Mouse (Mus musculus): ENCODE results near the gene Olfr624. TPM values are rescaled to one million over a fixed set of nuclear protein-coding genes. Genes with fewer than 3 reads are reported as not detected.

Gene Olfr624
- polyA plus RNA-seq, 2 experiments: 0.01 TPM; not detected in 1

- no peak for ATAC-seq (ENCODE audit: insufficient read depth)
- H3K9me3 ChIP-seq (ENCODE audit: control insufficient read depth, low read length): no peaks in the 10 kb centered on the region
Measured at GRCm38 (mm10) chr7:103682420-103682819, 11.4 kb upstream of the Olfr624 start, which contains the start of gene Olfr625-ps1. Olfr625-ps1 (plus strand) TSS chr7:103682720.

GRCm38 (mm10) chr7:103663598-103663997 is 7.4 kb downstream of the Olfr624 start, which contains the start of gene Olfr623:
Olfr623 (minus strand) TSS chr7:103663698.
- no peaks in the 10 kb centered on the region for H3K4me1 ChIP-seq (replicated peaks; ENCODE audit: control insufficient read depth in 2 of 2, insufficient read depth in 2 of 2, low read length in 1 of 2)
- no peak within 1 kb of the TSS for H3K4me2 ChIP-seq (ENCODE audit: low read depth)
- ATAC-seq (ENCODE audit: insufficient read depth) (no peak), DNase-seq (ENCODE audit: low read depth in 3 of 3, low spot score in 3 of 3) (no peak)
- H3K4me3 ChIP-seq (ENCODE audit: insufficient read depth in 1 of 2, low read depth in 2 of 2, low read length in 2 of 2): no peak within 1 kb of the TSS
- no peak within 1 kb of the TSS for H3K27ac ChIP-seq
- no peak within 1 kb of the TSS for H3K9ac ChIP-seq (replicated peaks)
- H3K27me3 ChIP-seq (ENCODE audit: control insufficient read depth, insufficient read depth, low read length): no peaks in the 10 kb centered on the region
- no peaks in the 10 kb centered on the region for H3K9me3 ChIP-seq (ENCODE audit: control insufficient read depth, low read length)
- no peaks in the 10 kb centered on the region for H3K36me3 ChIP-seq (replicated peaks; ENCODE audit: control insufficient read depth, insufficient read depth, low read depth)
- no peak for TF ChIP-seq CTCF (IDR thresholded peaks at IDR 0.05; ENCODE audit: low read depth)
- TF ChIP-seq EP300 (IDR thresholded peaks at IDR 0.05; ENCODE audit: low read depth): no peak

More at GRCm38 (mm10) chr7:103682420-103682819, 11.4 kb upstream of the Olfr624 start, which contains the start of gene Olfr625-ps1:
- TF ChIP-seq CTCF (IDR thresholded peaks at IDR 0.05; ENCODE audit: low read depth) (no peak), EP300 (IDR thresholded peaks at IDR 0.05; ENCODE audit: low read depth) (no peak)
- Histone ChIP-seq H3K36me3 (replicated peaks; ENCODE audit: control insufficient read depth, insufficient read depth, low read depth) (no peaks in the 10 kb centered on the region), H3K4me3 (ENCODE audit: insufficient read depth in 1 of 2, low read depth in 2 of 2, low read length in 2 of 2) (no peak within 1 kb of the TSS), H3K4me2 (ENCODE audit: low read depth) (no peak within 1 kb of the TSS), H3K27me3 (ENCODE audit: control insufficient read depth, insufficient read depth, low read length) (no peaks in the 10 kb centered on the region), H3K4me1 (replicated peaks; ENCODE audit: control insufficient read depth in 2 of 2, insufficient read depth in 2 of 2, low read length in 1 of 2) (no peaks in the 10 kb centered on the region), H3K27ac (no peak within 1 kb of the TSS), H3K9ac (replicated peaks) (no peak within 1 kb of the TSS)
- DNase-seq (ENCODE audit: low read depth in 3 of 3, low spot score in 3 of 3): no peak

DNA sequence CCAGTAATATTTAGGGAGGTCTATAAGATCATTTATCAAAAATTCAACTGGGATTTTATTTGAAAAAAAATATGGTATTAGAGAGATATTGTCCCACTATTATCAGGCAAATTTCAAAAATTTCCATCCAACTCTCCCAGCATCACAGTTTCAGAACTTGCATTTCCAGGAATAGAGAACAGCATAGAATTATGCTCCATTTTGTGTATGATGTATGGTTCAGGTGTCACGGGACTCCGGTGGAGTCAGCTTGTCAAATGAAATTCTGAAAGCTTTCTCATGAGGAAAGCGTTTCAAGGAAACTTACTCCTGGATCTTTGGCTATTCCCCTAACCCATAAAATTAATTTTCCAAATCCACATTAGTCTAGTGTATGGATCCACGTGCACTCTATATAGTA is 26.9 kb downstream of the Olfr624 start:
- no peak overlapping the region for H3K4me2 ChIP-seq (ENCODE audit: low read depth)
- H3K27me3 ChIP-seq (ENCODE audit: control insufficient read depth, insufficient read depth, low read length): no peaks in the 10 kb centered on the region
- H3K27ac ChIP-seq: no peak overlapping the region
- H3K9ac ChIP-seq (replicated peaks): no peak overlapping the region
- H3K9me3 ChIP-seq (ENCODE audit: control insufficient read depth, low read length): no peaks in the 10 kb centered on the region
- DNase-seq (ENCODE audit: low read depth in 3 of 3, low spot score in 3 of 3) (no peak), ATAC-seq (ENCODE audit: insufficient read depth) (no peak)
- 56% methylated on average over 4 of the region's 4 CpGs for WGBS (ENCODE audit: insufficient replicate concordance)
- H3K36me3 ChIP-seq (replicated peaks; ENCODE audit: control insufficient read depth, insufficient read depth, low read depth): no peaks in the 10 kb centered on the region
- no peak overlapping the region for H3K4me3 ChIP-seq (ENCODE audit: insufficient read depth in 1 of 2, low read depth in 2 of 2, low read length in 2 of 2)
- no peaks in the 10 kb centered on the region for H3K4me1 ChIP-seq (replicated peaks; ENCODE audit: control insufficient read depth in 2 of 2, insufficient read depth in 2 of 2, low read length in 1 of 2)
- TF ChIP-seq CTCF (IDR thresholded peaks at IDR 0.05; ENCODE audit: low read depth) (no peak), EP300 (IDR thresholded peaks at IDR 0.05; ENCODE audit: low read depth) (no peak)

GRCm38 (mm10) chr7:103642602-103643001 is 28.4 kb downstream of the Olfr624 start, which contains the start of gene Olfr622:
Olfr622 (minus strand) TSS chr7:103642702.
- no peak within 1 kb of the TSS for H3K9ac ChIP-seq (replicated peaks)
- TF ChIP-seq CTCF (IDR thresholded peaks at IDR 0.05; ENCODE audit: low read depth) (no peak), EP300 (IDR thresholded peaks at IDR 0.05; ENCODE audit: low read depth) (no peak)
- no peak within 1 kb of the TSS for H3K27ac ChIP-seq
- H3K4me3 ChIP-seq (ENCODE audit: insufficient read depth in 1 of 2, low read depth in 2 of 2, low read length in 2 of 2): no peak within 1 kb of the TSS
- H3K36me3 ChIP-seq (replicated peaks; ENCODE audit: control insufficient read depth, insufficient read depth, low read depth): no peaks in the 10 kb centered on the region
- no peaks in the 10 kb centered on the region for H3K27me3 ChIP-seq (ENCODE audit: control insufficient read depth, insufficient read depth, low read length)
- no peaks in the 10 kb centered on the region for H3K4me1 ChIP-seq (replicated peaks; ENCODE audit: control insufficient read depth in 2 of 2, insufficient read depth in 2 of 2, low read length in 1 of 2)
- ATAC-seq (ENCODE audit: insufficient read depth): no peak
- H3K9me3 ChIP-seq (ENCODE audit: control insufficient read depth, low read length): no peaks in the 10 kb centered on the region
- no peak within 1 kb of the TSS for H3K4me2 ChIP-seq (ENCODE audit: low read depth)
- no peak for DNase-seq (ENCODE audit: low read depth in 3 of 3, low spot score in 3 of 3)
- WGBS (ENCODE audit: insufficient replicate concordance): 38% methylated on average over 1 of the region's 1 CpGs

DNA sequence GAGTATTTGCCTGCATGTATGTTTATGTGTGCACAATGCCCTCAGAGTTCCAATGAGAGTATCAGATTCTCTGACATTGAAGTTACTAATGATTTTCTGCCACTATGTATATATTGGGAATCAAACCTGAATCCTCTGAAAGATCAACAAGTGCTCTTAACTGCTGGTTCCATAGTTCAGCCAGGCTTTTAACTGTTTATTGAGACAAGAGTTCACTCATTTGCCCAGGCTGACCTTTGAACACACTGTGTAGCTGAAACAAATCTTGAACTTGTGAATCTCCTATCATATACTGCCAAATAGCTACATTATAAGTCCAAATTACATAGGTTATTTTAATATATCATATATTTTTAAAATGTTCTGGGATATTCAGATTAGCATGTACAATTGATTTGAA is 34.2 kb downstream of the Olfr624 start:
- Histone ChIP-seq H3K36me3 (replicated peaks; ENCODE audit: control insufficient read depth, insufficient read depth, low read depth) (no peaks in the 10 kb centered on the region), H3K27me3 (ENCODE audit: control insufficient read depth, insufficient read depth, low read length) (no peaks in the 10 kb centered on the region), H3K4me2 (ENCODE audit: low read depth) (no peak overlapping the region), H3K9me3 (ENCODE audit: control insufficient read depth, low read length) (no peaks in the 10 kb centered on the region), H3K4me3 (ENCODE audit: insufficient read depth in 1 of 2, low read depth in 2 of 2, low read length in 2 of 2) (no peak overlapping the region), H3K27ac (no peak overlapping the region), H3K4me1 (replicated peaks; ENCODE audit: control insufficient read depth in 2 of 2, insufficient read depth in 2 of 2, low read length in 1 of 2) (no peaks in the 10 kb centered on the region), H3K9ac (replicated peaks) (no peak overlapping the region)
- ATAC-seq (ENCODE audit: insufficient read depth): no peak
- TF ChIP-seq EP300 (IDR thresholded peaks at IDR 0.05; ENCODE audit: low read depth): no peak
- no peak for TF ChIP-seq CTCF (IDR thresholded peaks at IDR 0.05; ENCODE audit: low read depth)
- peak in 1 of 3 experiments; percentile 0 for DNase-seq (ENCODE audit: low read depth in 3 of 3, low spot score in 3 of 3)

Other genes starting within 250 kb of the Olfr624 start
Only the 30 nearest of the 33 such genes appear.
- not detected in 2 replicates for gene Olfr606, start 222.1 kb downstream of the Olfr624 start, polyA plus RNA-seq (2012; rRNA removed)
- not detected in 2 replicates for gene Olfr606, start 222.1 kb downstream of the Olfr624 start, polyA plus RNA-seq (2014; fragmentation: Nextera tagmentation; extraction: Ambion mirVana)
- not detected in 2 replicates for gene Olfr607, start 207.0 kb downstream of the Olfr624 start, polyA plus RNA-seq (2012; rRNA removed)
- gene Olfr607, start 207.0 kb downstream of the Olfr624 start, polyA plus RNA-seq (2014; fragmentation: Nextera tagmentation; extraction: Ambion mirVana): not detected in 2 replicates
- gene Olfr608, start 201.3 kb downstream of the Olfr624 start, polyA plus RNA-seq (2012; rRNA removed): not detected in 2 replicates
- gene Olfr608, start 201.3 kb downstream of the Olfr624 start, polyA plus RNA-seq (2014; fragmentation: Nextera tagmentation; extraction: Ambion mirVana): not detected in 2 replicates
- gene Olfr609, start 173.1 kb downstream of the Olfr624 start, polyA plus RNA-seq (2012; rRNA removed): not detected in 2 replicates
- not detected in 2 replicates for gene Olfr609, start 173.1 kb downstream of the Olfr624 start, polyA plus RNA-seq (2014; fragmentation: Nextera tagmentation; extraction: Ambion mirVana)
- gene Olfr610, start 159.1 kb downstream of the Olfr624 start, polyA plus RNA-seq (2012; rRNA removed): not detected in 2 replicates
- not detected in 2 replicates for gene Olfr610, start 159.1 kb downstream of the Olfr624 start, polyA plus RNA-seq (2014; fragmentation: Nextera tagmentation; extraction: Ambion mirVana)
- not detected in 2 replicates for gene Olfr611, start 150.3 kb downstream of the Olfr624 start, polyA plus RNA-seq (2012; rRNA removed)
- not detected in 2 replicates for gene Olfr611, start 150.3 kb downstream of the Olfr624 start, polyA plus RNA-seq (2014; fragmentation: Nextera tagmentation; extraction: Ambion mirVana)
- gene Olfr612, start 128.5 kb downstream of the Olfr624 start, polyA plus RNA-seq (2012; rRNA removed): not detected in 2 replicates
- not detected in 2 replicates for gene Olfr612, start 128.5 kb downstream of the Olfr624 start, polyA plus RNA-seq (2014; fragmentation: Nextera tagmentation; extraction: Ambion mirVana)
- gene Olfr613, start 123.1 kb downstream of the Olfr624 start, polyA plus RNA-seq (2012; rRNA removed): not detected in 2 replicates
- gene Olfr613, start 123.1 kb downstream of the Olfr624 start, polyA plus RNA-seq (2014; fragmentation: Nextera tagmentation; extraction: Ambion mirVana): not detected in 2 replicates
- not detected in 2 replicates for gene Olfr615, start 115.1 kb downstream of the Olfr624 start, polyA plus RNA-seq (2012; rRNA removed)
- gene Olfr615, start 115.1 kb downstream of the Olfr624 start, polyA plus RNA-seq (2014; fragmentation: Nextera tagmentation; extraction: Ambion mirVana): not detected in 2 replicates
- not detected in 2 replicates for gene Olfr616, start 102.0 kb downstream of the Olfr624 start, polyA plus RNA-seq (2012; rRNA removed)
- gene Olfr616, start 102.0 kb downstream of the Olfr624 start, polyA plus RNA-seq (2014; fragmentation: Nextera tagmentation; extraction: Ambion mirVana): not detected in 2 replicates
- gene Olfr617, start 98.1 kb downstream of the Olfr624 start, polyA plus RNA-seq (2012; rRNA removed): not detected in 2 replicates
- gene Olfr617, start 98.1 kb downstream of the Olfr624 start, polyA plus RNA-seq (2014; fragmentation: Nextera tagmentation; extraction: Ambion mirVana): not detected in 2 replicates
- not detected in 2 replicates for gene Olfr618, start 81.1 kb downstream of the Olfr624 start, polyA plus RNA-seq (2012; rRNA removed)
- not detected in 2 replicates for gene Olfr618, start 81.1 kb downstream of the Olfr624 start, polyA plus RNA-seq (2014; fragmentation: Nextera tagmentation; extraction: Ambion mirVana)
- gene Olfr619, start 70.6 kb downstream of the Olfr624 start, polyA plus RNA-seq (2012; rRNA removed): not detected in 2 replicates
- not detected in 2 replicates for gene Olfr619, start 70.6 kb downstream of the Olfr624 start, polyA plus RNA-seq (2014; fragmentation: Nextera tagmentation; extraction: Ambion mirVana)
- gene Olfr620, start 58.7 kb downstream of the Olfr624 start, polyA plus RNA-seq (2012; rRNA removed): not detected in 2 replicates
- gene Olfr620, start 58.7 kb downstream of the Olfr624 start, polyA plus RNA-seq (2014; fragmentation: Nextera tagmentation; extraction: Ambion mirVana): not detected in 2 replicates
- gene Olfr622, start 28.5 kb downstream of the Olfr624 start, polyA plus RNA-seq (2012; rRNA removed): not detected in 2 replicates
- not detected in 2 replicates for gene Olfr622, start 28.5 kb downstream of the Olfr624 start, polyA plus RNA-seq (2014; fragmentation: Nextera tagmentation; extraction: Ambion mirVana)
- not detected in 2 replicates for gene Olfr623, start 7.5 kb downstream of the Olfr624 start, polyA plus RNA-seq (2012; rRNA removed)
- gene Olfr623, start 7.5 kb downstream of the Olfr624 start, polyA plus RNA-seq (2014; fragmentation: Nextera tagmentation; extraction: Ambion mirVana): not detected in 2 replicates
- gene Olfr625-ps1, start 11.5 kb upstream of the Olfr624 start, polyA plus RNA-seq (2012; rRNA removed): not detected in 2 replicates
- gene Olfr625-ps1, start 11.5 kb upstream of the Olfr624 start, polyA plus RNA-seq (2014; fragmentation: Nextera tagmentation; extraction: Ambion mirVana): not detected in 2 replicates
- not detected in 2 replicates for gene Olfr243, start 43.5 kb upstream of the Olfr624 start, polyA plus RNA-seq (2012; rRNA removed)
- gene Olfr243, start 43.5 kb upstream of the Olfr624 start, polyA plus RNA-seq (2014; fragmentation: Nextera tagmentation; extraction: Ambion mirVana): not detected in 2 replicates
- not detected in 2 replicates for gene Olfr628, start 59.2 kb upstream of the Olfr624 start, polyA plus RNA-seq (2012; rRNA removed)
- gene Olfr628, start 59.2 kb upstream of the Olfr624 start, polyA plus RNA-seq (2014; fragmentation: Nextera tagmentation; extraction: Ambion mirVana): not detected in 2 replicates
- gene Olfr629, start 73.8 kb upstream of the Olfr624 start, polyA plus RNA-seq (2012; rRNA removed): 0.08 TPM in 1 of 2 replicates, not detected in the other
- 0.18 and 0.22 TPM in 2 replicates for gene Olfr629, start 73.8 kb upstream of the Olfr624 start, polyA plus RNA-seq (2014; fragmentation: Nextera tagmentation; extraction: Ambion mirVana)
- 0.03 TPM in 2 replicates for gene Olfr630, start 86.1 kb upstream of the Olfr624 start, polyA plus RNA-seq (2012; rRNA removed)
- not detected in 2 replicates for gene Olfr630, start 86.1 kb upstream of the Olfr624 start, polyA plus RNA-seq (2014; fragmentation: Nextera tagmentation; extraction: Ambion mirVana)
- gene Olfr69, start 100.4 kb upstream of the Olfr624 start, polyA plus RNA-seq (2012; rRNA removed): 0.01 TPM in 1 of 2 replicates, not detected in the other
- not detected in 2 replicates for gene Olfr69, start 100.4 kb upstream of the Olfr624 start, polyA plus RNA-seq (2014; fragmentation: Nextera tagmentation; extraction: Ambion mirVana)
- 0.02 and 0.10 TPM in 2 replicates for gene Olfr68, start 108.5 kb upstream of the Olfr624 start, polyA plus RNA-seq (2012; rRNA removed)
- 0.08 TPM in 1 of 2 replicates, not detected in the other for gene Olfr68, start 108.5 kb upstream of the Olfr624 start, polyA plus RNA-seq (2014; fragmentation: Nextera tagmentation; extraction: Ambion mirVana)
- gene Olfr67, start 120.6 kb upstream of the Olfr624 start, polyA plus RNA-seq (2012; rRNA removed): 0.02 TPM in 1 of 2 replicates, not detected in the other
- not detected in 2 replicates for gene Olfr67, start 120.6 kb upstream of the Olfr624 start, polyA plus RNA-seq (2014; fragmentation: Nextera tagmentation; extraction: Ambion mirVana)
- gene Hbb-bt, start 142.8 kb upstream of the Olfr624 start, polyA plus RNA-seq (2012; rRNA removed): 57,913 and 74,220 TPM in 2 replicates
- gene Hbb-bt, start 142.8 kb upstream of the Olfr624 start, polyA plus RNA-seq (2014; fragmentation: Nextera tagmentation; extraction: Ambion mirVana): 62,702 and 66,320 TPM in 2 replicates
- gene Hbb-bs, start 156.9 kb upstream of the Olfr624 start, polyA plus RNA-seq (2012; rRNA removed): 195,474 and 209,901 TPM in 2 replicates
- 126,713 and 131,477 TPM in 2 replicates for gene Hbb-bs, start 156.9 kb upstream of the Olfr624 start, polyA plus RNA-seq (2014; fragmentation: Nextera tagmentation; extraction: Ambion mirVana)
- gene Hbb-bh2, start 169.3 kb upstream of the Olfr624 start, polyA plus RNA-seq (2012; rRNA removed): 0.19 and 0.36 TPM in 2 replicates
- gene Hbb-bh2, start 169.3 kb upstream of the Olfr624 start, polyA plus RNA-seq (2014; fragmentation: Nextera tagmentation; extraction: Ambion mirVana): not detected in 2 replicates
- gene Hbb-bh1, start 172.0 kb upstream of the Olfr624 start, polyA plus RNA-seq (2012; rRNA removed): 94.8 and 146 TPM in 2 replicates
- gene Hbb-bh1, start 172.0 kb upstream of the Olfr624 start, polyA plus RNA-seq (2014; fragmentation: Nextera tagmentation; extraction: Ambion mirVana): 155 and 211 TPM in 2 replicates
- 361 and 394 TPM in 2 replicates for gene Hbb-y, start 182.0 kb upstream of the Olfr624 start, polyA plus RNA-seq (2012; rRNA removed)
- 543 and 665 TPM in 2 replicates for gene Hbb-y, start 182.0 kb upstream of the Olfr624 start, polyA plus RNA-seq (2014; fragmentation: Nextera tagmentation; extraction: Ambion mirVana)
- 0.03 TPM in 1 of 2 replicates, not detected in the other for gene Olfr66, start 215.1 kb upstream of the Olfr624 start, polyA plus RNA-seq (2012; rRNA removed)
- not detected in 2 replicates for gene Olfr66, start 215.1 kb upstream of the Olfr624 start, polyA plus RNA-seq (2014; fragmentation: Nextera tagmentation; extraction: Ambion mirVana)

All from liver, embryonic 14.5 days (tissue).